Mouse (Mus musculus): Measurements from ENCODE around the gene Asb17.

The Asb17 gene

GRCm38 (mm10) chr3:153897216-153897615 lies 53.2 kb downstream of the Asb17 start:
- no peak for DNase-seq

GRCm38 (mm10) chr3:153901904-153902303 lies 57.9 kb downstream of the Asb17 start:
- no peak for DNase-seq

- no peak for DNase-seq
Observed at GRCm38 (mm10) chr3:153902595-153902994, 58.6 kb downstream of the Asb17 start.

- peak in 1 of 2 experiments; percentile 9 for DNase-seq
Observed at GRCm38 (mm10) chr3:153904586-153904985, 60.6 kb downstream of the Asb17 start.

Measured in B cell, adult 2 months (primary cell).